Mouse (Mus musculus): ENCODE results near the gene Wdr38. TPM values are rescaled to one million over a fixed set of nuclear protein-coding genes. Genes with fewer than 3 reads are reported as not detected.

Wdr38 gene
- 1.7 and 2.6 TPM in 2 replicates for total RNA-seq (2012; rRNA removed)

DNA sequence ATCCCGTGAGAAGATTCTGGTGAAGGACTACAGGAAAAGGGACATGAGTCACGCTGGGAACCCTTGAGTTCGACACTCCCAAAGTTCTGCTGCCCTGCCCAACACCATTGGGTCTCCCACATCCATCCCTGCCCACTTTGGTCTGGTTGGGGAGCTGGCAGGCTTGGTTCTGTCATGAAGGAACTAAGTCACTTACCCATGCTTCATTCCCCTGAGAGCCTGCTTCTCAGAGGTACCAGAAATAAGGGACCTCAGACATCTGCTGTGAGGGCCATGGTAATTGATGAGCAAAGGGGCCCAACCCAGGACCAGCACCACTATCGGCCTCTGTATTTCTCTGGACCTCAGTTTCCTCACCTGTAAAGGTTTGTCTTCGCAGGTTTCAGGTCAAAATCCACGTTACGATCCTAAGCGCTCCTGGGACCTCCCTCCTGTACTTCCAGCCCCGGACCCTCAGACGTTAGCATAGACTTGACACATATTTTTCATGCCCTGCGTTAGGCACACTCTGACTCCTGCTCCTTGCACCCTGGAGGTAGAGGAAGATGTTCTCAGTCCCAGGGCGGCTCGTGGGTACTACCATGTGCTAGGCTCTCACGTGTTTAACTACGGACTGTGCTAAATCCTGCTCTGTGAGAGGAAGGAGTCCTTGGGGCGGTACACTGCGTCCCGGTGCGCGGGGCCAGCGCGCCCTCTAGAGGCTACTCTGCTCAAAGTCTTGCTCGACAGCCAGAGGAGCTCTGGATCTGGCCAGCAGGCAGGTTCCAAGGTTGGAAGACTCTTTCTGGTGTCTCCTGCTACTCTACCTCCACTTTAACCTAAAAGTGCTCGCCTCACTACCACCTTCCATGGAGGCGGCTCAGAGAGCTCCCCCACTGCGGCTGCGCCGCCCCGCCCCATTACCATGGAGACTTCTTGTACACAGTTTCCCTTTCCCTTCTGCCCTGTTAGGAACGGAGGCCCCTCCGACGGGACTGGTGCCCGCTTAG, at the start of gene Wdr38:
Gene Wdr38 (plus strand): TSS at position 91 of the 989 bp plus-strand sequence.
- no peaks in the 10 kb centered on the region for H3K9me3 ChIP-seq (ENCODE audit: control insufficient read depth, insufficient read depth, low read depth, low read length)
- DNase-seq (ENCODE audit: low read depth, low spot score) = peak; percentile 69
- peak within 1 kb of the TSS; percentile 33; the same call in 1 of the 2 replicates for H3K9ac ChIP-seq (ENCODE audit: insufficient read depth, low read depth, low read length, poor library complexity, severe bottlenecking)
- peaks cover 28% of the 10 kb centered on the region for H3K36me3 ChIP-seq (ENCODE audit: control insufficient read depth, insufficient read depth, low read length, poor library complexity, severe bottlenecking)
- peaks cover 0 to 13% of the 10 kb centered on the region in 2 experiments; a peak in 1 of 4 replicates for H3K4me1 ChIP-seq (ENCODE audit: control insufficient read depth in 2 of 2, insufficient read depth in 2 of 2, low read length in 2 of 2, poor library complexity in 1 of 2)
- H3K4me3 ChIP-seq (ENCODE audit: insufficient read depth in 1 of 2, low read depth in 1 of 2, low read length in 2 of 2, poor library complexity in 1 of 2, severe bottlenecking in 1 of 2) = peak within 1 kb of the TSS; percentile 27 to 65; a peak in 3 of 4 replicates
- H3K27ac ChIP-seq (ENCODE audit: insufficient read depth, low read depth, low read length, poor library complexity, severe bottlenecking) = no peak within 1 kb of the TSS
- TF ChIP-seq ZC3H11A (IDR thresholded peaks at IDR 0.05; ENCODE audit: borderline replicate concordance, low read depth, low read length) = peak; percentile 41; the same call in 1 of the 2 replicates
- TF ChIP-seq HCFC1 (IDR thresholded peaks at IDR 0.05; ENCODE audit: borderline replicate concordance, insufficient read depth, low read length) = no peak
- in situ Hi-C loops (cut with MboI; ENCODE audit: low sequenced_read_pairs in 2 of 2, unreplicated experiment in 2 of 2) = loop anchor here in 1 of 2 experiments (5.0 kb wide), 1 partner anchor 65 kb away; the partner anchor contains the start of gene Olfml2a

DNA sequence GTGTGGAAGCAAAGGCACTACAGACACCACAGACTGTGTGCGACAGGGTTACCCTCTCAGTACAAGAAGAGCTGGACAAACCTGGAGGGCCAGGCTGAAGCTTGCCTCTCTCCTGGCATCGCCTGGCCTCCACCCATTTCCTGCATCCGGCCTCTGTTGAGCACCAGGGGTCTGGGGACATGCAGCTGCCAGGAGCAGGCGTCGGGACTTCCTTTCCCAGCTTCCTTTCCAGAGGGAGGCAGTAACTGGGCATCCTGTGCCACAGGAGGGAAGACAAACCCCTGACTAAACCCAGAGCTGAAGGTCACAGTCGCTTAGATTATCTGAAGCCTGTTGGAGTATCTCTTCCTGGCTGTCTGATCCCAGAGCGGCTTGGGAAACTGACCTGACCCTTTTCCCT, 49.7 kb upstream of the Wdr38 start:
- no peak overlapping the region for H3K4me3 ChIP-seq (ENCODE audit: insufficient read depth in 1 of 2, low read depth in 1 of 2, low read length in 2 of 2, poor library complexity in 1 of 2, severe bottlenecking in 1 of 2)
- in situ Hi-C loops (cut with MboI; ENCODE audit: low sequenced_read_pairs in 2 of 2, unreplicated experiment in 2 of 2) = no loop called here
- H3K9me3 ChIP-seq (ENCODE audit: control insufficient read depth, insufficient read depth, low read depth, low read length) = no peaks in the 10 kb centered on the region
- no peak for DNase-seq (ENCODE audit: low read depth, low spot score)
- no peak overlapping the region for H3K27ac ChIP-seq (ENCODE audit: insufficient read depth, low read depth, low read length, poor library complexity, severe bottlenecking)
- no peak overlapping the region for H3K9ac ChIP-seq (ENCODE audit: insufficient read depth, low read depth, low read length, poor library complexity, severe bottlenecking)
- H3K4me1 ChIP-seq (ENCODE audit: control insufficient read depth in 2 of 2, insufficient read depth in 2 of 2, low read length in 2 of 2, poor library complexity in 1 of 2) = peaks cover 3 to 7% of the 10 kb centered on the region in 2 experiments; a peak in 1 of 4 replicates
- TF ChIP-seq CHD2 (IDR thresholded peaks at IDR 0.05; ENCODE audit: low read depth, low read length) (no peak), MAFK (IDR thresholded peaks at IDR 0.05; ENCODE audit: insufficient read depth, low read depth, low read length) (no peak), ZC3H11A (IDR thresholded peaks at IDR 0.05; ENCODE audit: borderline replicate concordance, low read depth, low read length) (no peak), ZNF384 (IDR thresholded peaks at IDR 0.05; ENCODE audit: low read depth, low read length) (no peak), HCFC1 (IDR thresholded peaks at IDR 0.05; ENCODE audit: borderline replicate concordance, insufficient read depth, low read length) (no peak)
- no peaks in the 10 kb centered on the region for H3K36me3 ChIP-seq (ENCODE audit: control insufficient read depth, insufficient read depth, low read length, poor library complexity, severe bottlenecking)

DNA sequence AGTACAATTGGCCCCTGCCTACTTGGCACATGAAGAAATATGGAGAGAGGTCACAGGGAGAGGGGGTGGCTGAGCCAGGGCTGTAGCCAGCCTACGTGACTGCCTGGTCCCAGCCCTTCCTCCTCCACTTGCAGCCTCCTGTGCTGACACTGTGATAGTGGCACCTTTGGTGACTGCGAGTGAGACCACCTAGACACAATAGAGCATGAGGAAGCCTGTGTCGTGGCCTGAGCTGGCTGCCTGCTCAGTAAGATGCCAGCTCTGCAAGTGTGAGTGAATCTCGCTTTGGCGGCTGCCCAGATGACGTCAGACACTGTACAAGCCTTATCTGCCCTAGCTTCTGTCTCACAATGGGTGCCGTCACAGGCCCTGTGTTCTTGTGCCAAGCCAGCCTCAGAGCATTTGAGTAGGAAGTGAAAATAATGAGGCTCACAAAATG, 47.0 kb upstream of the Wdr38 start:
- DNase-seq (ENCODE audit: low read depth, low spot score) = no peak
- Histone ChIP-seq H3K36me3 (ENCODE audit: control insufficient read depth, insufficient read depth, low read length, poor library complexity, severe bottlenecking) (no peaks in the 10 kb centered on the region), H3K9ac (ENCODE audit: insufficient read depth, low read depth, low read length, poor library complexity, severe bottlenecking) (no peak overlapping the region), H3K4me3 (ENCODE audit: insufficient read depth in 1 of 2, low read depth in 1 of 2, low read length in 2 of 2, poor library complexity in 1 of 2, severe bottlenecking in 1 of 2) (no peak overlapping the region), H3K4me1 (ENCODE audit: control insufficient read depth in 2 of 2, insufficient read depth in 2 of 2, low read length in 2 of 2, poor library complexity in 1 of 2) (no peaks in the 10 kb centered on the region), H3K27ac (ENCODE audit: insufficient read depth, low read depth, low read length, poor library complexity, severe bottlenecking) (no peak overlapping the region), H3K9me3 (ENCODE audit: control insufficient read depth, insufficient read depth, low read depth, low read length) (no peaks in the 10 kb centered on the region)
- TF ChIP-seq CHD2 (IDR thresholded peaks at IDR 0.05; ENCODE audit: low read depth, low read length) = no peak
- no peak for TF ChIP-seq ZNF384 (IDR thresholded peaks at IDR 0.05; ENCODE audit: low read depth, low read length)
- TF ChIP-seq ZC3H11A (IDR thresholded peaks at IDR 0.05; ENCODE audit: borderline replicate concordance, low read depth, low read length) = no peak
- TF ChIP-seq MAFK (IDR thresholded peaks at IDR 0.05; ENCODE audit: insufficient read depth, low read depth, low read length) = no peak
- no peak for TF ChIP-seq HCFC1 (IDR thresholded peaks at IDR 0.05; ENCODE audit: borderline replicate concordance, insufficient read depth, low read length)
- in situ Hi-C loops (cut with MboI; ENCODE audit: low sequenced_read_pairs in 2 of 2, unreplicated experiment in 2 of 2) = no loop called here

DNA sequence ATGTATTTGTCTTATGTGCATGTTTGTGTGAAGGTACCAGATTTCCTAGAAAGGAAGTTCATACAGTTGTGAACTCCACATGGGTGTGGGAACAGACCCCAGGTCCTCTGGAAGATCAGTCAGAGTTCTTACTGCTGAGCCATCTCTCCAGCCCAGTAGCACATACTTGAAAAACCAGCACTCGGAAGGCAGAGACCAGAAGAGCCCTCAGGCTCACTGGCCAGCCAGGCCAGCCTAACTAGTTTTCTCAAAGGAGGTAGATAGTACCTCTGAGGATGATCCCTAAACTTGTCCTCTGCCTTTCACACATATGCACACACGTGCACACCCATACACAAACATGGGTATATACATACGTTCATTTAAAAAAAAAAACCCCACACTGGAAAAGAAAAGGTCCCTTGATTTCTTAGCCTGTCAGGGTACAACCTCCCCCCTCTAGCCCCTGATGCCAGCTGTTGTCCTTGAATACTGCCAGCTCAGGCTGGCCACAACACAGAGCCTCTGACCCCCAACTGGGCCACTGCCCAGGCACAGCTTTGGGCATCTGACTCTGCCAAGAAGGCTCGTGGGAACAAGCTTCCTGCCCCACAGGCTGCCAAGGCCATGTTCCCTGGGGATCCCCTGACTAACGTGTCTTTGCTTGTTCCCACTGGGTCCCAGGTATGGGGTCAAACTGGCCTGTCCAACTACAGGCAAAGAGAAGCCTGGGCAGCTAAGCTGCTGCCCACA, 44.0 kb upstream of the Wdr38 start:
- H3K4me3 ChIP-seq (ENCODE audit: insufficient read depth in 1 of 2, low read depth in 1 of 2, low read length in 2 of 2, poor library complexity in 1 of 2, severe bottlenecking in 1 of 2) = no peak overlapping the region
- no peaks in the 10 kb centered on the region for H3K4me1 ChIP-seq (ENCODE audit: control insufficient read depth in 2 of 2, insufficient read depth in 2 of 2, low read length in 2 of 2, poor library complexity in 1 of 2)
- no peak overlapping the region for H3K27ac ChIP-seq (ENCODE audit: insufficient read depth, low read depth, low read length, poor library complexity, severe bottlenecking)
- TF ChIP-seq MAFK (IDR thresholded peaks at IDR 0.05; ENCODE audit: insufficient read depth, low read depth, low read length) (no peak), HCFC1 (IDR thresholded peaks at IDR 0.05; ENCODE audit: borderline replicate concordance, insufficient read depth, low read length) (no peak), CHD2 (IDR thresholded peaks at IDR 0.05; ENCODE audit: low read depth, low read length) (no peak), ZC3H11A (IDR thresholded peaks at IDR 0.05; ENCODE audit: borderline replicate concordance, low read depth, low read length) (no peak), ZNF384 (IDR thresholded peaks at IDR 0.05; ENCODE audit: low read depth, low read length) (no peak)
- H3K9me3 ChIP-seq (ENCODE audit: control insufficient read depth, insufficient read depth, low read depth, low read length) = no peaks in the 10 kb centered on the region
- no peak for DNase-seq (ENCODE audit: low read depth, low spot score)
- in situ Hi-C loops (cut with MboI; ENCODE audit: low sequenced_read_pairs in 2 of 2, unreplicated experiment in 2 of 2) = no loop called here
- H3K9ac ChIP-seq (ENCODE audit: insufficient read depth, low read depth, low read length, poor library complexity, severe bottlenecking) = no peak overlapping the region
- no peaks in the 10 kb centered on the region for H3K36me3 ChIP-seq (ENCODE audit: control insufficient read depth, insufficient read depth, low read length, poor library complexity, severe bottlenecking)
